Mouse (Mus musculus): ENCODE results near the gene Slc35f2.

DNA sequence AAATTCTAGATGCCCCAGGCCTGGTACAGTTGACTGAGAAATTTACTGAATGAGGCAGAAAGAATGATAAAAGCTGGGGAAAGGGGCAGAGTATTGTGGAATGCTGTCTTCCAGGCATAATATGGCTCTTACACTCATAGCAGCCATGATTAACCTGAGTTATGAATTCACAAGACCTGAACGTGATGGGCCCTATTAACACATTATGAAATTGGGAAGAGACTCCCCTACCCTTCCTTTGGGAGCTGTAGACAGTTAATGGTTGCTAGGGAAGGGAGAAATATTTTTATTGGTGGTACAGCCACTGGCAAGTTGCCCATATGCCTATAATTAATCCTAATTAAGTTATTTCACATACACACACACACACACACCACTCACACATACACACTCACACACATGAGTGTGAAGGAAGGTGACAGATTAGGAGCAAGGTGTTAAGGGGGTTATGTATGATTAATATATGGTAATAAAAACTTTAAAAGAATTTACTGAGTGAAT, 22.5 kb downstream of the Slc35f2 start:
- TF ChIP-seq USF1 (IDR thresholded peaks at IDR 0.05; ENCODE audit: low read depth, low read length) (no peak), HCFC1 (IDR thresholded peaks at IDR 0.05; ENCODE audit: low read depth, low read length) (no peak), CTCF (IDR thresholded peaks at IDR 0.05 in 2 of 3, conservative IDR thresholded peaks at IDR 0.05 in 1 of 3; ENCODE audit: control insufficient read depth in 1 of 3, insufficient read depth in 1 of 3, low read depth in 2 of 3, low read length in 3 of 3, poor library complexity in 1 of 3, severe bottlenecking in 1 of 3) (no peak), NRF1 (IDR thresholded peaks at IDR 0.05; ENCODE audit: insufficient read depth, low read depth, low read length, poor library complexity, severe bottlenecking) (no peak), POLR2AphosphoS5 (IDR thresholded peaks at IDR 0.05; ENCODE audit: borderline replicate concordance, low read depth, low read length) (no peak), POLR2A (IDR thresholded peaks at IDR 0.05; ENCODE audit: control insufficient read depth in 1 of 2, insufficient read depth in 1 of 2, low read depth in 1 of 2, low read length in 2 of 2, poor library complexity in 1 of 2) (no peak), TCF12 (IDR thresholded peaks at IDR 0.05; ENCODE audit: low read depth, low read length) (no peak), CHD1 (IDR thresholded peaks at IDR 0.05; ENCODE audit: low read depth, low read length) (no peak), USF2 (IDR thresholded peaks at IDR 0.05; ENCODE audit: borderline replicate concordance in 1 of 2, insufficient read depth in 1 of 2, low read depth in 1 of 2, low read length in 2 of 2) (no peak), CHD2 (IDR thresholded peaks at IDR 0.05; ENCODE audit: low read length) (no peak), MAX (IDR thresholded peaks at IDR 0.05; ENCODE audit: low read length) (no peak)
